Mouse (Mus musculus) hindbrain, embryonic 14.5 days (tissue): ENCODE measurements around the gene Shisa4. TPM values are rescaled to one million over a fixed set of nuclear protein-coding genes. Genes with fewer than 3 reads are reported as not detected.
A peak's percentile ranks its signal among the peaks of the same experiment; 100 is the strongest.

Source experiments
- ATAC-seq: fragments of 200-750 bp; cut with Nextera tagmentation; 2 replicates; pipeline ENCODE4 v1.8.0; 2017; ENCODE audit warnings: moderate number of reproducible peaks, mild to moderate bottlenecking, moderate TSS enrichment, moderate library complexity; ENCODE audit not compliant: low FRiP score
- DNase-seq: peaks from one replicate; pipeline ENCODE4 v3.0.0-alpha.2; 2015; ENCODE audit warnings: low spot score
- H3K27ac ChIP-seq: fragments of 300-500 bp; sonication (generic); 2 replicates; pipeline ENCODE4 v1.5.1; 2014; ENCODE audit warnings: mild to moderate bottlenecking, moderate library complexity
- H3K27me3 ChIP-seq: fragments of 300-500 bp; sonication (generic); 2 replicates; pipeline ENCODE4 v1.6.1; 2014; ENCODE audit warnings: mild to moderate bottlenecking, low read length, mixed read lengths; ENCODE audit not compliant: control insufficient read depth, insufficient read depth
- H3K36me3 ChIP-seq: fragments of 300-500 bp; sonication (generic); replicated peaks from 2 replicates; pipeline ENCODE4 v1.6.1; 2014; ENCODE audit not compliant: control insufficient read depth, insufficient read depth
- H3K4me1 ChIP-seq: fragments of 300-500 bp; sonication (generic); replicated peaks from 2 replicates; pipeline ENCODE4 v1.6.1; 2014; ENCODE audit warnings: antibody characterized with exemption, low read length, mixed read lengths; ENCODE audit not compliant: control insufficient read depth, insufficient read depth
- H3K4me2 ChIP-seq: fragments of 300-500 bp; sonication (generic); replicated peaks from 2 replicates; pipeline ENCODE4 v1.6.1; 2014; ENCODE audit warnings: mild to moderate bottlenecking, moderate library complexity
- H3K4me3 ChIP-seq: fragments of 300-500 bp; sonication (generic); replicated peaks from 2 replicates; pipeline ENCODE4 v1.5.1; 2014; ENCODE audit warnings: mild to moderate bottlenecking, low read length
- H3K9ac ChIP-seq: fragments of 300-500 bp; sonication (generic); 2 replicates; pipeline ENCODE4 v1.6.1; 2014
- H3K9me3 ChIP-seq: fragments of 300-500 bp; sonication (generic); 2 replicates; pipeline ENCODE4 v1.6.1; 2016; ENCODE audit warnings: low read length; ENCODE audit not compliant: control insufficient read depth
- WGBS: fragments of 180-500 bp; shearing (Covaris S2); extraction: QIAGEN DNeasy Blood & Tissue Kit; methylation state at CpG from one replicate; pipeline ENCODE4 v1.1.7; 2014; 5-methylcytosine and 5-hydroxymethylcytosine counted together
- polyA plus RNA-seq: library from polyadenylated mRNA; unstranded; fragments of >200 nt; fragmentation: Nextera tagmentation; extraction: Ambion mirVana; gene quantifications from 2 replicates; pipeline ENCODE4 v1.2.1, GENCODE M21; 2014

Shisa4 gene
- polyA plus RNA-seq, 1 experiment from 2014 or later, result 79.8 TPM

DNA sequence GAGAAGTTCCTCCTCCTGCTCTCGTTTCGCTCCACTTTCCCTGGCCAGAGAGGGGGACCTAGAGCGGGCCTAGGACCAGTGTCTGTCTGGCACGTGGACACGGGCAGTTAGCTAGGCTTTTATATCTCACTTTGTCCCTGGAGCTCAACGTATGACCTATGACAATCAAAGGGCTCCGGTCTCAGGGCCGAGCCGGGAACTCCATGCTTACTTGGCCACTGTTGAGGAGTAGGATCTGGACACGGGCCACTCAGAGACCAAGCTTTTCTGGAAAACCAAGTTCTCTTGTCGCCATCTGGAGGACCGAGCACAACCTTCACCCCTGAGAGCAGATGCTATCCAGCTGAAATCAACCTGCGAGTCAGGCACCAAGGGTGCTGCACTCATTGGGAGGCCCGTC is 6.1 kb downstream of the Shisa4 start:
- ATAC-seq (no peak), DNase-seq (peak; percentile 56)
- H3K27me3 ChIP-seq, result no peaks in the 10 kb centered on the region
- H3K9ac ChIP-seq, result peak overlapping the region; percentile 64; the same call in 1 of the 2 replicates
- no peaks in the 10 kb centered on the region for H3K9me3 ChIP-seq
- H3K36me3 ChIP-seq, result no peaks in the 10 kb centered on the region
- peaks cover 24% of the 10 kb centered on the region for H3K4me1 ChIP-seq
- no peak overlapping the region for H3K27ac ChIP-seq
- H3K4me3 ChIP-seq, result peak overlapping the region; percentile 33
- WGBS, result 10% methylated on average over 14 of the region's 14 CpGs
- H3K4me2 ChIP-seq, result peak overlapping the region; percentile 82

- WGBS, result under 1% methylated on average over 20 of the region's 20 CpGs
- no peak overlapping the region for H3K27ac ChIP-seq
- H3K9me3 ChIP-seq, result no peaks in the 10 kb centered on the region
- ATAC-seq, result peak; percentile 82
- H3K4me2 ChIP-seq, result peak overlapping the region; percentile 82
- H3K27me3 ChIP-seq, result no peaks in the 10 kb centered on the region
- peak overlapping the region; percentile 64 for H3K9ac ChIP-seq
- peak; percentile 93 for DNase-seq
- H3K4me3 ChIP-seq, result peak overlapping the region; percentile 33
- no peaks in the 10 kb centered on the region for H3K36me3 ChIP-seq
- H3K4me1 ChIP-seq, result peaks cover 19% of the 10 kb centered on the region
Observed at GRCm38 (mm10) chr1:135368245-135368644, 6.8 kb downstream of the Shisa4 start.

GRCm38 (mm10) chr1:135367595-135367994 is 7.4 kb downstream of the Shisa4 start:
- H3K4me2 ChIP-seq, result no peak overlapping the region
- no peaks in the 10 kb centered on the region for H3K9me3 ChIP-seq
- no peak overlapping the region for H3K9ac ChIP-seq
- WGBS, result 80% methylated on average over 8 of the region's 8 CpGs
- H3K27ac ChIP-seq, result no peak overlapping the region
- no peak for ATAC-seq
- no peaks in the 10 kb centered on the region for H3K36me3 ChIP-seq
- no peaks in the 10 kb centered on the region for H3K27me3 ChIP-seq
- no peak overlapping the region for H3K4me3 ChIP-seq
- DNase-seq, result no peak
- H3K4me1 ChIP-seq, result peaks cover 12% of the 10 kb centered on the region

DNA sequence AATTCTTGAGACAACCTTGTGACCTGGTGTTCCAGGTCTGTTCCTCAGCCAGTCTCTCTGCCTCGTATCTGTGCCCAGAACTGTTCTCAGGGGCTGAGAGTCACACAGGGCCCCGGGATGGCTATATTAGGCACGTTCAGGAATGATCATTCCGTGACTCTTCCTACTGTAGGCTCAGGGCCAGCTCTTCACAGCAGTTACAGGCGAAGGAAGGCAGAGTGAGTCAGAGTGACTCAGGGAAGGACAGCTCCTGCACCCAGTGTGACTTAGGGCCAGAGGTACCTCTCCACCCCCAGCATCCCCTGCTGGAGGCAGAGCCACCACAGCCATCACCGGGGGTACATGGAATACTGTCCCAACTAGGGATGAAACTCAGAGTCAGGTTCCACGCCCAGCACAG is 8.0 kb downstream of the Shisa4 start:
- no peak overlapping the region for H3K4me2 ChIP-seq
- H3K36me3 ChIP-seq, result no peaks in the 10 kb centered on the region
- no peak overlapping the region for H3K27ac ChIP-seq
- DNase-seq, result no peak
- no peak for ATAC-seq
- peaks cover 6% of the 10 kb centered on the region for H3K4me1 ChIP-seq
- H3K27me3 ChIP-seq, result no peaks in the 10 kb centered on the region
- no peaks in the 10 kb centered on the region for H3K9me3 ChIP-seq
- H3K9ac ChIP-seq, result no peak overlapping the region
- H3K4me3 ChIP-seq, result no peak overlapping the region
- 79% methylated on average over 7 of the region's 7 CpGs for WGBS

- Histone ChIP-seq H3K9ac (no peak overlapping the region), H3K27ac (no peak overlapping the region), H3K36me3 (no peaks in the 10 kb centered on the region), H3K27me3 (no peaks in the 10 kb centered on the region), H3K4me2 (no peak overlapping the region), H3K4me1 (0 out of 2 replicates have a peak, but pooled peaks cover 5% of the 10 kb centered on the region), H3K4me3 (no peak overlapping the region), H3K9me3 (no peaks in the 10 kb centered on the region)
- DNase-seq (no peak), ATAC-seq (no peak)
Observed at GRCm38 (mm10) chr1:135366380-135366779, 8.7 kb downstream of the Shisa4 start.

GRCm38 (mm10) chr1:135363446-135363845 is 11.6 kb downstream of the Shisa4 start:
- no peak overlapping the region for H3K4me3 ChIP-seq
- H3K4me2 ChIP-seq, result no peak overlapping the region
- no peaks in the 10 kb centered on the region for H3K36me3 ChIP-seq
- WGBS, result 88% methylated on average over 8 of the region's 8 CpGs
- no peak for ATAC-seq
- H3K9ac ChIP-seq, result no peak overlapping the region
- no peaks in the 10 kb centered on the region for H3K4me1 ChIP-seq
- no peak for DNase-seq
- H3K27ac ChIP-seq, result no peak overlapping the region
- H3K27me3 ChIP-seq, result no peaks in the 10 kb centered on the region
- H3K9me3 ChIP-seq, result no peaks in the 10 kb centered on the region

DNA sequence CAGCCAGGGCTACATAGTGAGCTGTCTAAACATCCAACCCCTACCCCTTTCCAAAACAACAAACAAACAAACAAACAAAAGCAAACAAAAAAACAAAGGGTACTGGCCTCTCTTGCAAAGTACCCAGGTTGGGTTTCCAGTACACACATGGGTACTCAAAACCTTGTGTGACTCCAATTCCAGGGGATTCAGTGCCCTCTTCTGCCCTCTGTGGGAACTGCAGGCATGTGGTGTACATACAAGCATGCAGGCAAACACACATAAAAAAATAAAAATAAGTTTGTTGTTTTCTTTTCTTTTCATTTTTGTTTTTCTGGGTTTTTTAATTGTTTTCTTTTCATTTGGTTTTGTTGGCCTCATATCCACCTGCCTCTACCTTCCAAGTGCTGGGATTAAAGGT is 12.9 kb downstream of the Shisa4 start:
- Histone ChIP-seq H3K9ac (no peak overlapping the region), H3K36me3 (no peaks in the 10 kb centered on the region), H3K4me3 (no peak overlapping the region), H3K27me3 (no peaks in the 10 kb centered on the region), H3K27ac (no peak overlapping the region), H3K4me2 (no peak overlapping the region), H3K9me3 (no peaks in the 10 kb centered on the region), H3K4me1 (no peaks in the 10 kb centered on the region)
- DNase-seq (no peak), ATAC-seq (no peak)

DNA sequence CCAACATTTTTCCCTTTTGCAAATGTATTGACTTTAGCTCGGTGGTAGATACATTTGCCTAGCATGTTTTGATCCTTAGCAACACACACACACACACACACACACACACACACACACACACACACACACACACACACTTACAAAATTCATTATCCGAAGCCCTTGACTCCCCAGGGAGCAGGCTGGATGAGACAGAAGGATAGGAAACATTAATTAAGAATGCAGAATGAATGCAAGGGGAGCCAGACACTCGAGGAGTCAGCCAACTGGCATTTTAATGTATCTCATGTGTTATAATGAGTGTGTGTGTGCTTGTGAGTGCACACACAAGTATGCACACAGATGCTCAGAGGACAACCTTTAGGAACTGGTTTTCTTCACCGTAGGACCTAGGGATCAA is 13.5 kb downstream of the Shisa4 start:
- no peak overlapping the region for H3K9ac ChIP-seq
- no peak for ATAC-seq
- H3K9me3 ChIP-seq, result no peaks in the 10 kb centered on the region
- H3K4me2 ChIP-seq, result no peak overlapping the region
- H3K27me3 ChIP-seq, result no peaks in the 10 kb centered on the region
- no peak overlapping the region for H3K27ac ChIP-seq
- 55% methylated on average over 4 of the region's 4 CpGs for WGBS
- H3K4me1 ChIP-seq, result no peaks in the 10 kb centered on the region
- H3K4me3 ChIP-seq, result no peak overlapping the region
- H3K36me3 ChIP-seq, result no peaks in the 10 kb centered on the region
- DNase-seq, result no peak

DNA sequence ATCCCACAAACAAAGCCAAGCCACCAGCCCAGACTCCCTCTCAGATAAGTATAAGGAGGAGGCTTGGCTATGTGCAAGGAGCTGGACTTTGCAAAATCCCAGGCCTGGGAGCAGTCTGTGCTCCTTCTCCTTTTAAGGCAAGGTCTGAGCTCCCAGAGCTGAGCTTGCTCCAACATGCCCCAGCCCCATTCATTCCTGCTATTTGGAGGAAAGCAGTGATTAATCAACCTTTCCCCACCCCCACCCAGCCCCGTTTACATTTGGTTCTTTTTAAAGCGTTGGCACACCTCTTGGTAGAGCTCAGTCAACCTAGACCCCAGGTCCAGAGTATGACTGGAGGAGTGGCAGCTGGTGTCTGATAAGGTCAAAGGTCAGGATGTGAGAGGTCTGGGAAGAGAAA is 16.0 kb downstream of the Shisa4 start:
- no peaks in the 10 kb centered on the region for H3K27me3 ChIP-seq
- H3K4me2 ChIP-seq, result no peak overlapping the region
- 25% methylated on average over 2 of the region's 2 CpGs for WGBS
- H3K9me3 ChIP-seq, result no peaks in the 10 kb centered on the region
- ATAC-seq, result no peak
- no peak overlapping the region for H3K4me3 ChIP-seq
- H3K4me1 ChIP-seq, result no peaks in the 10 kb centered on the region
- H3K27ac ChIP-seq, result no peak overlapping the region
- no peaks in the 10 kb centered on the region for H3K36me3 ChIP-seq
- no peak overlapping the region for H3K9ac ChIP-seq
- DNase-seq, result no peak

DNA sequence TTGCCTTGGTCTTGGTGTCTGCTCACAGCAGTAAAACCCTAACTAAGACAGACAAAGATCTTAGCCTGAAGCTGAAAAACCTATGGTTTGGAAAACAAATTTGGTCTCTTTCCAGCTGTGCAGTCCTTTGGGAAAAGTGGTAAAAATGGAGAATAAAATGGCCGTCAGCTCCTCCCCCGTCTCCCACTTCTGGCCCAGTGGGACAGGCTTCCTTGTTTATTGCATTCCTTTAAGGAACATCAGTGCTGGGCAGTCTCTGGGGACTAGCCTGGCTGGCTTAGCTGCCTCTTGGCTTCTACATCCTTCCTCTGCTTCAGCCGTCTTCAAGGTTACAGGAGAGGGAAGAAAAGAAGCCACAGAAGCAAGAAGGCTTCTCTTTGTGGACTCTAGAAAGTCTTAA is 23.1 kb downstream of the Shisa4 start:
- Histone ChIP-seq H3K27me3 (no peaks in the 10 kb centered on the region), H3K27ac (no peak overlapping the region), H3K9ac (no peak overlapping the region), H3K9me3 (no peaks in the 10 kb centered on the region), H3K36me3 (no peaks in the 10 kb centered on the region), H3K4me1 (no peaks in the 10 kb centered on the region), H3K4me2 (no peak overlapping the region), H3K4me3 (no peak overlapping the region)
- DNase-seq, result no peak
- no peak for ATAC-seq
- 75% methylated on average over 3 of the region's 3 CpGs for WGBS
